ENCODE assay signal across 9 mouse cellular contexts in genomic region chr14:119139381-119139950, GRCm38 (mm10). TPM values are rescaled to one million over a fixed set of nuclear protein-coding genes. Genes with fewer than 3 reads are reported as not detected.
DNase-seq lines count a peak whose midpoint lies in the region; ATAC-seq and TF ChIP-seq lines count a peak whose summit lies in the region.
"Had no signal": no experiment of that assay in that cellular context is flagged by ENCODE, and none has a peak within 500 bp of the region (broad histone marks: within the 10 kb centered on the region; RNA-seq: fewer than 3 reads in every experiment).

No protein-coding gene starts in this region.

- intact Hi-C loops in gastrocnemius, adult 2 months (cut with DNase I): no loop called here

- peak overlapping the region; percentile 98 for H3K4me2 ChIP-seq in kidney, postnatal 0 days (ENCODE audit: low read length)
- H3K4me2 ChIP-seq in forebrain, embryonic 11.5 days (ENCODE audit: low read depth, low read length, severe bottlenecking): peak overlapping the region; percentile 98; the same call in 1 of the 2 replicates

- DNase-seq in kidney, postnatal 0 days (ENCODE audit: low spot score): no peak
- DNase-seq in kidney, adult 18-20 months: no peak
- DNase-seq in cerebellum, adult 9-10 months: peak; percentile 29
- no peak for DNase-seq in forebrain, embryonic 11.5 days (ENCODE audit: low spot score)
- no peak for DNase-seq in midbrain, embryonic 10.5 days (ENCODE audit: low spot score)
- DNase-seq in frontal cortex, postnatal 25 days (ENCODE audit: low spot score in 2 of 2): no peak
- no peak for DNase-seq in gastrocnemius, adult 2 months
- DNase-seq: kidney, adult 9 months had no signal

- 48% methylated on average over 9 of the region's 9 CpGs for WGBS in kidney, postnatal 0 days
- 40% methylated on average over 9 of the region's 9 CpGs for WGBS in forebrain, embryonic 11.5 days
- WGBS in midbrain, embryonic 10.5 days: 43% methylated on average over 9 of the region's 9 CpGs

- ATAC-seq in kidney, postnatal 0 days (replicated peaks; ENCODE audit: low FRiP score, low read depth): no peak
- ATAC-seq in forebrain, embryonic 11.5 days (replicated peaks; ENCODE audit: low FRiP score): no peak
- no peak for ATAC-seq in megakaryocyte-erythroid progenitor cell, adult 5-6 weeks (replicated peaks; ENCODE audit: low FRiP score, low TSS enrichment, poor library complexity, severe bottlenecking)

- 0 out of 2 replicates have a peak overlapping the region, but pooled peaks have one; percentile 65 for H3K4me3 ChIP-seq in kidney, postnatal 0 days (replicated peaks; ENCODE audit: low read depth, low read length)
- H3K4me3 ChIP-seq in forebrain, embryonic 11.5 days (ENCODE audit: low read depth, low read length): peak overlapping the region; percentile 59; the same call in 1 of the 2 replicates
- peak overlapping the region; percentile 65; the same call in 1 of the 2 replicates for H3K4me3 ChIP-seq in midbrain, embryonic 10.5 days
- no peak overlapping the region; the same call in 1 of the 2 replicates for H3K4me3 ChIP-seq in gastrocnemius, adult 2 months

- no peaks in the 10 kb centered on the region for H3K36me3 ChIP-seq in kidney, postnatal 0 days (ENCODE audit: insufficient read depth, low read length)
- H3K36me3 ChIP-seq in forebrain, embryonic 11.5 days (ENCODE audit: control insufficient read depth, insufficient read depth, low read length): no peaks in the 10 kb centered on the region
- no peaks in the 10 kb centered on the region for H3K36me3 ChIP-seq in midbrain, embryonic 10.5 days

- no peaks in the 10 kb centered on the region for H3K9me3 ChIP-seq in kidney, postnatal 0 days (replicated peaks; ENCODE audit: low read length)
- no peaks in the 10 kb centered on the region for H3K9me3 ChIP-seq in forebrain, embryonic 11.5 days (ENCODE audit: control insufficient read depth, low read length)
- no peaks in the 10 kb centered on the region for H3K9me3 ChIP-seq in midbrain, embryonic 10.5 days (replicated peaks)

- H3K27me3 ChIP-seq in kidney, postnatal 0 days (ENCODE audit: insufficient read depth, low read length): peaks cover 29% of the 10 kb centered on the region
- peaks cover 38% of the 10 kb centered on the region for H3K27me3 ChIP-seq in forebrain, embryonic 11.5 days (ENCODE audit: control insufficient read depth, insufficient read depth, low read length)
- peaks cover 77% of the 10 kb centered on the region for H3K27me3 ChIP-seq in midbrain, embryonic 10.5 days (ENCODE audit: low read depth, poor library complexity, severe bottlenecking)

- no peak overlapping the region for H3K9ac ChIP-seq in kidney, postnatal 0 days (ENCODE audit: low read depth, low read length)
- H3K9ac ChIP-seq in forebrain, embryonic 11.5 days (ENCODE audit: low read length): no peak overlapping the region

- no peak overlapping the region for H3K27ac ChIP-seq in kidney, postnatal 0 days
- H3K27ac ChIP-seq in forebrain, embryonic 11.5 days (ENCODE audit: low read depth, low read length): no peak overlapping the region
- H3K27ac ChIP-seq in midbrain, embryonic 10.5 days (replicated peaks): no peak overlapping the region
- no peak overlapping the region for H3K27ac ChIP-seq in gastrocnemius, adult 2 months

- no peak for TF ChIP-seq CTCF in kidney, postnatal 0 days (IDR thresholded peaks at IDR 0.05; ENCODE audit: low read depth)
- TF ChIP-seq CTCF in gastrocnemius, adult 2 months (IDR thresholded peaks at IDR 0.05): no peak

- 0 out of 2 replicates have a peak, but pooled peaks cover 3% of the 10 kb centered on the region for H3K4me1 ChIP-seq in kidney, postnatal 0 days (replicated peaks; ENCODE audit: insufficient read depth, low read length)
- peaks cover 6% of the 10 kb centered on the region; the same call in 1 of the 2 replicates for H3K4me1 ChIP-seq in forebrain, embryonic 11.5 days (replicated peaks; ENCODE audit: control insufficient read depth, insufficient read depth, low read length)
- H3K4me1 ChIP-seq in midbrain, embryonic 10.5 days: peaks cover 20% of the 10 kb centered on the region

RNA-seq across cellular contexts. Expression of gene Hs6st3, which starts 1.3 kb away (rescaled TPM):
- polyA plus RNA-seq in kidney, postnatal 0 days (2015; fragmentation: Nextera tagmentation; extraction: Ambion mirVana): 0.08 and 0.10 TPM in 2 replicates
- polyA plus RNA-seq in forebrain, embryonic 11.5 days (2014; fragmentation: Nextera tagmentation; extraction: Ambion mirVana): not detected in 2 replicates
- polyA plus RNA-seq in midbrain, embryonic 10.5 days (2016; fragmentation: Nextera tagmentation; extraction: Ambion mirVana): not detected in 2 replicates
- not detected for total RNA-seq in gastrocnemius, adult 2 months (2021)
- total RNA-seq in megakaryocyte-erythroid progenitor cell, adult 5-6 weeks (2014; fragmentation: Nextera tagmentation): not detected in 2 replicates
- not detected in 2 replicates for total RNA-seq in megakaryocyte-erythroid progenitor cell, adult 5-6 weeks (2017)

RNA-seq across cellular contexts. Expression of gene Uggt2, which starts 40.2 kb away (rescaled TPM):
- 8.5 and 9.2 TPM in 2 replicates for polyA plus RNA-seq in kidney, postnatal 0 days (2015; fragmentation: Nextera tagmentation; extraction: Ambion mirVana)
- 16.5 and 23.9 TPM in 2 replicates for polyA plus RNA-seq in forebrain, embryonic 11.5 days (2014; fragmentation: Nextera tagmentation; extraction: Ambion mirVana)
- polyA plus RNA-seq in midbrain, embryonic 10.5 days (2016; fragmentation: Nextera tagmentation; extraction: Ambion mirVana): 13.2 and 14.2 TPM in 2 replicates
- total RNA-seq in gastrocnemius, adult 2 months (2021): 1 to 10 TPM; 7.1 to 7.5 TPM
- total RNA-seq in megakaryocyte-erythroid progenitor cell, adult 5-6 weeks (2014; fragmentation: Nextera tagmentation): 4.2 and 4.9 TPM in 2 replicates
- total RNA-seq in megakaryocyte-erythroid progenitor cell, adult 5-6 weeks (2017): 1.3 and 10.3 TPM in 2 replicates
